Mouse (Mus musculus): ENCODE results near the gene Eepd1. TPM values are rescaled to one million over a fixed set of nuclear protein-coding genes. Genes with fewer than 3 reads are reported as not detected.

The Eepd1 gene
- polyA plus RNA-seq, 2 experiments from 2014 or later = 0.31 to 0.80 TPM

GRCm38 (mm10) chr9:25489221-25489960 lies 8.0 kb downstream of the Eepd1 start:
- no peak for ATAC-seq

GRCm38 (mm10) chr9:25490278-25491145 lies 9.2 kb downstream of the Eepd1 start:
- ATAC-seq = no peak

- no peak for ATAC-seq
Measured at GRCm38 (mm10) chr9:25493918-25494317, 12.6 kb downstream of the Eepd1 start.

GRCm38 (mm10) chr9:25495601-25496000 lies 14.3 kb downstream of the Eepd1 start:
- no peak for ATAC-seq

DNA sequence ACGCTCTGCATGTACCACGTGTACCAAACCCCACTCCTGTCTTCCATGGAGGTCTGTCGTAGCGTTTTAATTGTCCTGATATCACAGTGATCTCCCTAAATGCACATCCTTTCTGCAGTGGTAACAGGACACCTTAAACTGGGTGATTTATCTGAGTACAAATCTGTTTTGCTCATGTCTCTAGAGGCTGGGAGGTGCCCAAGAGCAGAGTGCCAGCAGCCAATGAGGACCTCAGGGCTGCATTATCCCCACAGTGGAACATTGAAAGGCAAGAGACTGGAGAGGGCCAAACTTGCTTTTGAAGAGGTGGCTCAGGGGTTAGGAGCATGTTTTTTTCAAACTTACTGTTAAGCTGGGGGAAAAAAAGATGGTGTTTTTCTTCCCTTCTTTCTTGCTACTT lies 14.8 kb downstream of the Eepd1 start:
- ATAC-seq = no peak

- no peak for ATAC-seq
Measured at GRCm38 (mm10) chr9:25496703-25497102, 15.4 kb downstream of the Eepd1 start.

- ATAC-seq = no peak
Measured at GRCm38 (mm10) chr9:25498770-25499169, 17.4 kb downstream of the Eepd1 start.

DNA sequence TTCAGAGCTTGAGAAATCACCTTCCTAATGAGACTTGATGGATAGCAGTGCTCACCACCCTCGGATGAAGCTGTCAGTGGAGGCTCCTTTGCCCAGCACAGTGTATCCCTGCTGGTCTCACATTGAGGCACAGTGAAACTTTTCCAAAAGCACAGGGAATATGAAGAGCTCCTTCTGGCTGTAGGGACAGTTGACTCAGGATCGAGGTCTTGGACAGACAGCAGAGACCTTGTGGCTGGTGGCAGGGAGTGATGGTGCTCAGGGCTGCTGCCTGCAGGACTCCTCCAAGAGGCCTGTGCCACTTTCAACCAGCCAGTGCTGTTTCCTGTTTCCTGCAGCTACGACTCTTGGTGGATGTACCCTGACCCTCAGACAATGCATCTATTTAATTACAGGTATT lies 18.0 kb downstream of the Eepd1 start:
- no peak for ATAC-seq

DNA sequence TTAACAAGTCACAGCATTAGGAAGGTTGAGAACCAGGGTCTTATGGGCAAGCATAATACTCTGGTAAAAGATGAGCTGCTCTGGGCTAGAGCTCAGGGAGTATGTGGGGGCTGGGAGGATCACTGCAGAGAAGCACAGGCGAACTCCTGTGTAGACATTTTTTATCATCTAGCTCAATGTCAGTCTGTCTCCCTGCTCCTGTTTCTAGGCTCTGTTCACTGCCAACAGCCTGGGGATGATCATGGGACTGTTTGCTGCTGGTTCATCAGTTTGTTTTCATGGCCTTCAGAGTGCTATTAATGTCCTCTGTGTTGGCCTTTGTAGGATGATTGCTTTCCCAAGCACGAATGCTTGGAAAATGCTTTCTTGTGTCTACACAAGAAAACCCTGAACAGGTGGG lies 18.7 kb downstream of the Eepd1 start:
- ATAC-seq = no peak

DNA sequence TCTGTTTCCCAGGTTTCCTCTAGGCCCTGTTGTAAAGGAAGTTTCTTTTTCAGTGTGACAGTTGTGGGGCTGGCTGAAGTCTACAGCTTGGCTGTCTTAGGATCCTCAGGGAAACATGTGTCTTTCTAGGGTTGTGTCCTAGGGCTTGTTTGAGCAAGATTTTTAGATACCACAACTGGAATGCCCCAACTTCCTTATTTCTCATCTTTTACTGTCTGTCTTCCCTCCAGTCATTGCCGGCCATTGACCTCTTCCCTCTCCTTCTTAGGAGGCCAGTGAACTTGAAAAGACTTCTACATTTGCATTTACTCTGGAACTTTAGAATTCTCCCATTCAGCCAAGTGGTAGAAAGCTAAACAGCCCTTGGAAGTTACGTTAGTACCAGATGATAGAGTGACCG lies 27.5 kb downstream of the Eepd1 start:
- ATAC-seq = no peak

DNA sequence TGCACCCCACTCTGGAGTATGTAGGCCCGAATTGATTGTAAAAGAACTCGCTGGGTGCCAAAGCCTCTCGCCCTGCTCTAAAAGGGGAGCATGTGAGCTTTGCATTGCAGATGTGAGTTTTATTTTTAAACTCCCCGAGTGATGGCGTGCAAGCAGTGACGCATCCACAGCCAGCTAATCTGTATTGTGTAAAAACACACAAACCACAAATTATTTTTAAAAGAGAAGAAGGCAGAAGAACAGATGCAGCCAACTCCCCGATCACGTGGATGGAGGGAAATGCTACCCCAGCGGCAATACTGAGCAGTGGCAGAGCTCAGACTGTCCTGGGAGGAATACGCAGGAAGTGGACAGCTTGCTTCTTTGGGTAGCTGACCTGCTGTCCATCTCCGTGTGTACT lies 29.2 kb downstream of the Eepd1 start:
- ATAC-seq = no peak

GRCm38 (mm10) chr9:25513050-25513449 lies 31.7 kb downstream of the Eepd1 start:
- ATAC-seq = no peak

GRCm38 (mm10) chr9:25513556-25513955 lies 32.2 kb downstream of the Eepd1 start:
- no peak for ATAC-seq

GRCm38 (mm10) chr9:25516640-25517039 lies 35.3 kb downstream of the Eepd1 start:
- ATAC-seq = no peak

GRCm38 (mm10) chr9:25517982-25518381 lies 36.6 kb downstream of the Eepd1 start:
- no peak for ATAC-seq

GRCm38 (mm10) chr9:25519193-25519592 lies 37.8 kb downstream of the Eepd1 start:
- no peak for ATAC-seq

DNA sequence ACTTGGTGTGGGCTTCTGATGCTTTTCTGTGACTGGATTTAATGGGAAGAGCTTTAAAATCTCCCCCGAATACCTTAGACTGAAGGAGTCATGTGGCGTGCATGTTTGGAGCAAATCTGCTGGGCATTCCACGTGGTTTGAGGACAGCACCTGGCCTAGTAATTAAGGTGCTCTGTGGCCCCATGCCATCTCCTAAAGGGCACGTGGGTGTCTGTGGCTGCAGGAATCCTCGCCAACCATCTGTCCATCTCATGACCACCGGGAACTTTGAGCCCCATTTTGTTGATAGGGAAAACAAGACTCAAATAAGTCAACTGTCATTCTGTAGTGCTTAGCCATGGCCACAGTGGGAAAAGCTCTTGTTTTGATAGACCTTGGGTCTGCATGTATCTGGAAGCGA lies 39.5 kb downstream of the Eepd1 start:
- no peak for ATAC-seq

DNA sequence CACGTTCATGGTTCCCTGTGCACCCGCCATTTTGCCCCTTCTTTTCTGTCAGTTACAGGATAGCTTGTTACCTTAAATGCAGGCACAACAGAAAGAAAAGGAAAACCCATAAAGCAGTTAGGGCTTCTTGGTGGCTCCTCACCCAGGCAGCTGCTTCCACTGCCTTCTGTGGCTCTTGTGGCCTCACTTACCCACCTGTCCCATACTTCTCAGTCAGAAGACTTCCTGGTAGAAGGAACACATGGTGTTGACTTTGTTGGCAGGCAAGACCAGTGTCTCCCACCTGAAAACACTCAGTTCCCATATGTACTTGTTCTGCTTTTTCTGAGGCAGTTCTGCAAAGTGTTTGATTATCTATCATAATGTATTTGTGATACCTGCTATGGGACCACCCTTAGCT lies 40.5 kb downstream of the Eepd1 start:
- no peak for ATAC-seq

DNA sequence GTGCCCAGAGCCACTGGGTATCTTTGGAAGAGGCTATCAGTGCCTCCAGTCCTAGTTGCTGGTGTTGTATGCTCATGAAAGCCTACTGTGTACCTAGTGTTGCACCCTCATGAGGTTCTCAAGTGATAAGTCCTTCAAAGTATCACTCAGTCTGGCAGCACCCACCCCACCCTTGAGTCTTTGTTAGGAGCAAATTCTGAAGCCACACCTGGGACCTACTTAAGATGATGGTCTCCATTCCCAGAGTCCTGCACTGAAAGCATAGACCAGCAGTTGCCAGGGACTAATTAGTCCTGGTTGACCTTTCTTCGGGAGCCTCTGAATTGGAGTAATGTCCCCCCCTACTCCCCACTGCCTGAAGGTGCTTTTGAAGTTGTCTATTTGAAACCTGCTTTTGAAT lies 45.2 kb downstream of the Eepd1 start:
- no peak for ATAC-seq

DNA sequence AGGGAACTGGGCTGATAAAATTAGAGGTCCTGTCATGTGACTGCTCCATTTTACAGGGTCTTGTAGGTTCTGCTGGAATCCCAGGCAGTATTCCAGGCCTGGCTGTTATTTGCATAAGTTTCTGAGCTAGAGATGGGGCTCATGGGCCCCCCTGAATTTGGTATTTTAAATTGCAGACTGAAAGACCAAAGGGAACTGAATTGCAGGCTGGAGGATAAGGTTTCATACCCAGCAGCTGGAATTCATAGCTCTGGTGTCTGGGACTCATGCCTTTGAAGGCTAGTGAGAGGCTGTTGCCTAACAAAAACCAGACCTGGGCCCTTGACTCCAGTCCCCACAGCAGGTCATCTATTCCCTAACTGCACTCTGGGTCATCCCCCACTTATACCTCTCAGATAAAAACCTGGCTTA lies 45.6 kb downstream of the Eepd1 start:
- no peak for ATAC-seq

- no peak for ATAC-seq
Measured at GRCm38 (mm10) chr9:25527359-25528038, 46.2 kb downstream of the Eepd1 start.

DNA sequence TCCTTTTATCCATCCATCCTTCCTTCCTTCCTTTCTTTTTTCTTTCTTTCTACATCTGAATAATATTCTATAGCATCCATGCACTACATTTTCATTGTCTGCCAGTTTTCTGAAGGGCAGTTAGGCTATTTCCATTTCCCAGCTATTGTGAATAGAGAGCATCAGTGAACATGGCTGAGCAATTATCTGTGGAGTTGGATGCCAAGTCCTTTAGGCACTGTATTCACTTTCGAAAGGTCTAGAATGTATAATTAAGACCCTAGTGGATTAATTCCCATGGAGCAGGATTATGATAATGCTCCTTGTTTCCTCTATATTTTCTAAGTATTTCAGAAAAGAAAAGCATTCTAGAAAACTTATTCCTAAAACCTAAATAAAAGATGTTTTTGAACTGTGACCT lies 50.3 kb downstream of the Eepd1 start:
- no peak for ATAC-seq

DNA sequence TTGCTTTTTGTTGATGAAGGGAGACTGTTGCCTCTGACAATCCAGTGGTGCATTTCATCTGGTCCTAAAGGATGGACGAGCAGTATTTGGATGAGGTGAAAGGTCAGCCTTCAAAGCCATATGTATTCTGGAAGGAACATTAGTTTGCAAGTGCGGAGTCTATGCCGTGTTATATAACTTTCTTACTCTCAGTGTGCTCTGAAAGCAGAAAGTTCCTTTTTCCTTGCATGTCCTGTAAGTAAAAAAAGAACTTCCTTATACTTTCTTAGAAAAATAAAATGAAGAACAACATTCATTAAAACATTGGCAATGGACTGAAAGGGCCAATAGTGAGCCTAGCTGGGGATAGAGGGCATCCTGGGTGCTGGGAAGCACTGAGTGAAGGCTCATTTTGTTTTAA lies 50.8 kb downstream of the Eepd1 start:
- no peak for ATAC-seq

- ATAC-seq = no peak
Measured at GRCm38 (mm10) chr9:25535487-25535886, 54.1 kb downstream of the Eepd1 start.
